Mouse (Mus musculus): ENCODE measurements around the gene Plxnb1.
A peak's percentile ranks its signal among the peaks of the same experiment; 100 is the strongest.

The Plxnb1 gene

DNA sequence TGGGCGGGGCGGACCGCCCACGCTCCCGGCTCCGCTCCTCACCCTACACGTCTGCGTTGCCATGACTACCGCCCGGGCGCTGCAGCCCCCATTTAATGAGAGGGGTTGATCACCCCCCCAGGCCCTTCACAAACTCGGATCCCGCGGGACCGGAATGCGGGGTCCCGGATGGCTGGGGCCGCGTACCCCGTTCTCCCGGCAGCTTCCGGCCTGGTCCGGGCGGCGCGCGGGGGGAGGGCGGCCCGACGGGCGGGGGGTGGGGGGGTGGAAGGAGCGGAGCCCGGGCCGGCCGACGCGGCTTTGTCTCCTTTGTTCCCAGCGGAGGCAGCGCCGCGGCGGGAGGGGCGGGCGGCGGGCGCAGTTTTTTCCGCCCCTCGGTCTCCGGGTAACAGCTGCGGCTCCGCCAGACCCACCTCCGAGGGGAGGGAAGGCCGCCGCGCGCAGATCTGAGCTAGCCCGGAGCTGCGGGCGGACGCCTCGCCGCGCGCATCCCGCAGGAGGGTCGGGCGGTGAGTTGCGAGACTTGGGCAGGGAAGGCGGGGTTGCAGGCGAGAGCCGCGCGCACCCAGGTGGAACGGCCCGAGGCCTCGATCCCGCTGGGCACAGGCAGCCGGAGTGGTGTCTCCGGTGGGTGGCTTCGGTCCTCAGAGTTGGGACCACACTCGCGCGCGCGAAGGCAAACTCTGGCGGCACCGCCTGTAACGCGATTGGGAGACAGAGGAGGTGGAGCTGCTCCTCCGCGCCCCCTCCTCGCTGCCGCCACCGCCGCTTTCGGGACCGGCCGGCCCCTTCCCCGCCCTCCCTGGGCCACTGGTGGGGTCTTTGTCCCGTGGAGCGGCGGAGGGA, at the start of gene Plxnb1:
Gene Plxnb1 (plus strand): TSS at position 253 of the 846 bp plus-strand sequence.
- DNase-seq (ENCODE audit: low read depth, low spot score), result peak; percentile 83

DNA sequence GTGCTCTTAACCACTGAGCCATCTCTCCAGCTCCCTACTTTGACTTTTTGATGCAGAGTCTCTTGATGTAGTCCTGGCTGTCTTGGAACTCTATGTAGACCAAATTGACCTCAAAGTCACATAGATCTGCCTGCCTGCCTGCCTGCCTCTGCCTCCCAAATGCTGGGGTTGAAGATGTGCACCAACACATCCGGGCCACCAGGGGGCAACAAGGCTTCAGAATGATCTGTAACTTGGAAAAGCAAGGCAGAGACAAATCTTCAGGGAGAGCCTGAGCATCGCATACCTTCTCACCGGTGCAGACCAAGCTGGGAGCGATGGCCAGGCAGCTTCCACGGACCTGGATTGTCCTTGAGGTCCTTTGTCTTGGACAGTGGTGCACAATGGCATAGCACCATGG, 48.9 kb upstream of the Plxnb1 start:
- DNase-seq (ENCODE audit: low read depth, low spot score), result peak; percentile 33

DNA sequence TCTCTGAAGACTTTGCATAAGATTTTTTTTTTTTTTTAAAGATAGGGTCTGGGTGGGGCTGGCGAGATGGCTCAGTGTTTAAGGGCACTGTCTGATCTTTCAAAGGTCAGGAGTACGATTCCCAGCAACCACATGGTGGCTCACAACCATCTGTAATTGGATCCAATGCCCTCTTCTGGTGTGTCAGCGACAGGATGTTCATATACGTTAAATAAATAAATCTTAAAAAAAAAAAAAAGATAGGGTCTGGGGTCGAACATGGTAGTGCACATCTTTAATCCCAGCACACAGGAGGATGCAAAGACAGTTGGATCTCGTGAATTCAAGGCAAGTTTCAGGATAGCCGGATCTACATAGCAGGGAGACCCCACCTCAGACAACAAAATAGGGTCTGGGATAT, 45.9 kb upstream of the Plxnb1 start:
- no peak for DNase-seq (ENCODE audit: low read depth, low spot score)

DNA sequence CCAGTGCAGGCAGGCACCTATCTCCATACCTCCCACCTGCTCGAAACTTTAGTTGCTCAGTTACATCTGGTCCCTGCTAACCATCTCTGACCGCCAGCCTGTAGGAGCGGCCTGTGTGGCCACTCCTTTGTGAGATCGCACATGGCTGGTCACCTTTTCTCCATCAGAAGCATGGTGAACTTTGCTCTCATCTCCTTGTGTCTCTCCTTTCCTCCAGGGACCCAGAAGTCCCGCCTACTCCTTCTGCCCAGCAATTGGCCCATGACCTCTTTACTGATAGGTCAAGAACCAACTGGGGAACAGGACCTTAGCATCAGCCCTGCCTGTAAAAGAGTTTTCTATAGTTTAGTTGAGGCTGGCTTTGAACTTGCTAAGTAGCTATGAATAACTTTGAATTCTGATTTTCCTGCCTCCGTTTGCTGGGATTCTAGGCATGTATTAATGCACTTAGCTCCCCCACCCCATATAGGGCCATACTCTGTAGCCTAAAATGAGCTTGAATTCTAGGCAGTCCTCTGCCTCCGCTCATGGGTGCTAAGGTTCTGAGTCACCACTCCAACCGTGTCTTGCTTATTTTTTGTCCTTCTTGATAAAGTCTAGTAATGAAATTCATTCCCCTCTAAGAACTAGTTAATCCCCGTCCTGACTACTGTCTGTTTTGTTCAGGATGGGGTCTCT, 45.1 kb upstream of the Plxnb1 start:
- no peak for DNase-seq (ENCODE audit: low read depth, low spot score)

DNA sequence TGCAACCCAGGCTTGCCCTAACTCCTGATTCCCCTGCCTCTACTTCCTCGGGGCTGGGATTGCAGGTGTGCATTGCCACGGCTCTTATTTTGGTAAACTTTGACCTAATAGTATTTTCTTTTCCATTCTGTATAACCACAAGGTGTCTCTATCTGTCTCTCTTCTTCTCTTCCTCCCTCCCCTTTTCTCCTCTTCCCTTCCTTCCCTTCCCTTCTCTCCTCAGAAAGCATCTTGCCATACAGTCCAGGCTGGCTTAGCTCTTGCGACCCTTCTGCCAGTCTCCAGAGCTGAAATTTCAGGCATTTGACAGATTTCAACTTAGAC, 44.6 kb upstream of the Plxnb1 start:
- no peak for DNase-seq (ENCODE audit: low read depth, low spot score)

DNA sequence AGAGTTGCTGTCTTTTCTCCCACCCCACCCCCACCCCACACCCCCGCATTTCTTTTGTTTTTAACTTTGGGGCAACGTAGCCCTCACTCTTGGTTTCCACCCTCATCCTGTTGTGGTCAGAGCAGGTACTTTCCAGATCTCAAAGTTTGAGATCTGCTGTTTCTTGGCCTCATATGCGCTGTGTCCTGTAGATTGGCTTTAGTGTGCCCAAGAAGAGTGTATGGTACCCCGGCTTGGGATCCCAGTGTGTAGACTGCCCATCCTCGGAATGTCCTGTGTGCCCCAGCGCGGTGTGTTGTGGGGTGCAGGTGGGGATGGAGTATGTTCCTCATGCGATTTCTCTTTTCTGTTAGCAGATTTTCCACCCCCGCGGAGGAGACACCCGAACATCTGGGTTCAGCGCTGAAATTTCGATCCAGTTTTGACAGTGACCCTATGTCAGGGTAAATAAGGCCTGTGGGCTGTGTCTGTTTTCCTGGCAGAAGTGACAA, 44.1 kb upstream of the Plxnb1 start:
- DNase-seq (ENCODE audit: low read depth, low spot score), result no peak

DNA sequence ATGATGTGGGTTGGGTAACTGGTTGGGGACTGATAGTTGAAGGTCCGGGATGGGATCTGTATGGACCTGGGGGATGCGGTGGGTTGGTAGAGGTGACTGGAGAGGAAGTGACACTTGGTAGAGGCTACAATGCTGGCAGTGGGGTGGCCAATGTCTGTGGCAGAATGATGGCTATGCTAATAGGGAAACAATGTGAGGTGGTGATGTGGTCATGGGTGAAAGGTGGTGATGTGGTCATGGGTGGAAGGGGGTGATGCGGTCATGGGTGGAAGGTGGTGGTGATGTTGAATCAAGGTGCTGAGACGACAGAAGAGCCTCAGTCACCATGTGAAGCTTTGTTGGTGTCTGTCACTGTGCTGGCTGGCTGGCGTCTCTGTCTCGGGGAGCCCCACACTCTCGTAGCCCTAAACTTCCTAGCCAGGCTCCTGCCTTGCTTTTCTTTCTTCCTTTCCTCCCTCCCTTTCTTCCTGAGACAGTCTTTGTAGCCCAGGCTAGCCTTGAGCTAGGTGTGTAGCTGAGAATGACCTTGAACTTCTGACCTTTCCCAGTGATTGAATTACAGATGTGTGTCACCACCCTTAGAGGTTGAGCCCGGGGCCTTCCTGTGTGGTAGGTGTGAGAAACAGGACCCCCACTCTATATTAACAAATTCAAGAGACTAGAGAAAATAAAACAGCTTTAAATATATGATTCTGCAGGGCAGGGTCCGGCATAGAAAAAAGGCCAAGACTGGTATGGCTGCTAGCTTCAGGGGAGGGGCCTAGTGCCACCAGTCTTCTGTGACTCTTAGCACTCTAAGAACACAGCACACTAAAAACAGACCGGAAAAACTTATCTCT, 43.3 kb upstream of the Plxnb1 start:
- no peak for DNase-seq (ENCODE audit: low read depth, low spot score)

DNA sequence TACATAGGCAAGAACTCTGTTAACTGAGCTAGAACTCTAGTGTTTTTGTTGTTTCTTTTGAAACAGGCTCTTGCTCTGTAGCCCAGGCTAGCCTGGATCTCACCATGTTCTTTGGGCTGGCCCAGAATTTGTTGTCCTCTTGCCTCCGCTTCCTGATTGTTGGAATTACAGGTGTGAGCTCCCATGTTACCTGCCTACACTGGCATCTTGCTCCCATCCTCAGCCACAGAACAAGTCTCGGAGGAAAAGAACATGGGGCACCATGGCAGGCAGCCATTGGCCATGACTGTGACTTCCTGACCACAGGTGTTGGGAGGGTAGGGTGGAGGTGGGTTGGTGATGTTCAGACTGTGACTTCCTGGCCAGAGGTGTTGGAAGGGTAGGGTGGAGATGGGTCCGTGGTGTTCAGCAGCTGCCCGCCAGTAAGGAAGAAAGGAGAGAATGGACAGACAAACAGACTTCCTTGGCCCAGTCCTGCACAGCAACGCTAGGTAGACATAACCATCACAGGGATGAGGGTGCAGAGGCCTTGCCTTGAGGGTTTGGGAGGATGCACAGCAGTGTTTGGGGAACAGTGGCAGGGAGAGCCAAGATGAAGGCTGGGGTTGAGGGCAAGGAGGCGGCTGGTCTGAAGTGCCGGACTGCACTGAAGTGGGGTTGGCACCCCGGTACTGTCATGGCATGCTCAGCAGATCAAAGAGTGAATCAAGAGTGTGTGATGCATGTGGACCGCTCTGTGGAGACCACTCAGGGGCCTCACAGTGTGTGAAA, 42.5 kb upstream of the Plxnb1 start:
- DNase-seq (ENCODE audit: low read depth, low spot score), result no peak

DNA sequence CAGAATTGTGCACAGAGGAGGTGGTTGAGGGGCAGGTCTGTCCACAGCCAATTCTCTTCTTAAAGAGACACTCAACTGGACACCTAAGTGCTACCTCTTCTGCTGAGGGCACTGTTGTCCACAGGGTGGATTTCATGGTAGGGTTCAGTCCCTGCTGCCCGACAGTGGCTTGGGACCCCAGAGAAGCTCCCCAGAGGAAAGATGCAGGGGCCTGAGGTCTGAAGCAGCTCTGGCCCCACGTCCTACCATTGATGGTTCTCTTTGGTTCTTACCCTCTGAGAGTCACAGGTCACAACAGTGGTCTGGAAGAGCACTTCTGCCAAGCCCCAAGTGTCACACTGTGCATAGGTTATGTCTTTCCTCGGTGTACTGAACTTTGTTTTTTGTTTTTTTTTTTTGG, 41.8 kb upstream of the Plxnb1 start:
- DNase-seq (ENCODE audit: low read depth, low spot score), result no peak

DNA sequence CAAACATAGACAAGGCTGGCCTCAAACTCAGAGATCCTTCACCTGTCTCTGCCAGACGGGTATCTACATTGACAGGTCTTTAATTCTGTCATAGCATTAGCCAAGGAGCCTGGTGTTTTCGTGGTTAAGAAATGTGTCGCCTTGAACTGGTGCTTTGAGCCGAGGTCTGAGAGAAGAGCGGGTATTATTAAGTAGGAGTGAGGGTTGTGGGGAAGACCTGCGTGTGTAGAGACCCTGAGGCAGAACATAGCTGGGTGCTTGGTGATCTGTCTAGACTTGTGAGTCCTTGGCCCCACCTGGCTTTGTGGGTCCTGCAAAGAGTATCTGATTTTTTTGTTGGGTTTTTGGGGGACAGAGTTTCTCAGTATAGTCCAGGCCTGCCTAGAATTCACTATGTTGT, 41.3 kb upstream of the Plxnb1 start:
- no peak for DNase-seq (ENCODE audit: low read depth, low spot score)

DNA sequence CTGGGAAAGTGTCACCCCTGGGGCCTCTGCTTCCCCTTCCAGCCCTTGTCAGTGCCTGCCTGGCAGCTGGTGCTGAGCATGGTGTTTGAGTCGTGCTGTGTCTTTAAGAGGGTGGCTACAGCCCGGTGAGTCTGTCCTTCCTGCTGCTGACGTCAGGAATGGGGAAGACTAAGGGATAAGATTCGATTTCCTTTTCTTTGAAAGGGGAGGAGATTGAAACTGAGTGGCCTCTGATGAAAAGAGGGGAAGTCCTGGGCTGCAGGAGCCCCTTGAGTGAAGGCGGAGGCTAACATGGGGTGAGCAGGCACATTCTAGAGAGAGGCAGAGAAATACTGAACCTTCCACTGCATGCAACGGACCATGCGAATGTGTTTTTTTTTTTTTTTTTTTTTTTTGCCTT, 40.5 kb upstream of the Plxnb1 start:
- DNase-seq (ENCODE audit: low read depth, low spot score), result peak; percentile 55

DNA sequence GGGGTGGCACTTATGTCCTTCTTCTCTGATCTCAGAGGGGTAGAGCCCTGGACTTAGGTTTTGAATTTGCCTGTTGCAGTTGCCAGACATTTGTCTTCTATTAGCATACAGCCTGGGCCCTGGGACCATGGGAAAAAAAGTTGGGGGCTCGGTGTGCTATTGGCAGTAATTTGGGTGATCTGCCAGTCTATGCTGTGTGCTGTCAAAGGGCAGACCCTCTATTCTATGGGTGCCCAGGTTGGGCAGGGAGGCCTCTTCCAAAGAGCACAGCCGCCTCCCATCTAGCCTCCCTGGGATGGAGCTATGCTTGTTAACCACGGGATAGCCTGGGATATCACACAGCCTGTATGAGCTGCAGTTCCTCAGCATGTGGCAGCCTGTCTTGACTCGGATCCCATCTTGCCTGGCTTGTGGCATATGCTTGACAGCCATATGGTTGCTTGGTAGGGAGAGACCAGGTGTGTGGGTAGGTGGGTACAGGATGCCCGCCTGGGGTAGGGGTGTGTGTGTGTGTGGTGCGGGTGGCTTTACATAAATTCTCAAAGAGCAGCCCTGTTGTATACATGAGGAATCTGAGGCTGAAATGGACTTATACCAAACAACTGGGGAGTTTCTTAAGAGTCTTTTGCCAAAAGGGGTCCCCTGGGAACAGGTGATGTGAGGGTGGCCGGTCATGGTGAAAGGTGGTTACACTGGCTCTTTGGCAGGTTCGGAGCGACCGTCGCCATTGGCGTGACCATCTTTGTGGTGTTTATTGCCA, 39.7 kb upstream of the Plxnb1 start:
- DNase-seq (ENCODE audit: low read depth, low spot score), result no peak

DNA sequence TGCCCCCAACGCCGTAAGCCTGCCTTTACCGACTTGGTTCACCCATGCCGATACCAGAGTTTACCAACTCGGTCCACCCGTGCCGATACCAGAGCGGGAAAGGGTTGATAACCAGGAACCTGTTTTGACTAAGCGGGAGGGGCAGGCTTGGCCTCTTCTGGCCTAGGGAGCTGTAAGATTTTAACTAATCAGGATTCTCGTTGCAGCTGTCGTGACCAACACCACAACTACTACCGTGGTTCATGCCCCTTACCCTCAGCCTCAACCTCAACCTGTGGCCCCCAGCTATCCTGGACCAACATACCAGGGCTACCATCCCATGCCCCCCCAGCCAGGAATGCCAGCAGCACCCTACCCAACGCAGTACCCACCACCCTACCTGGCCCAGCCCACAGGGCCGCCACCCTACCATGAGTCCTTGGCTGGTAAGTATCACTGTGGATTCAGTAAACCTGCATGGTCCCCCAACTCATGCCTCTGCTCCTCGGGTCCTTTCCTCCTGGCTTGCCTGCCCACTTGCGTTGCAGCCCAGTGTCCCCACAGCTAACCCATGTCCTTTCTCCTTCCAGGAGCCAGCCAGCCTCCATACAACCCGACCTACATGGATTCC, 39.0 kb upstream of the Plxnb1 start:
- DNase-seq (ENCODE audit: low read depth, low spot score), result no peak

DNA sequence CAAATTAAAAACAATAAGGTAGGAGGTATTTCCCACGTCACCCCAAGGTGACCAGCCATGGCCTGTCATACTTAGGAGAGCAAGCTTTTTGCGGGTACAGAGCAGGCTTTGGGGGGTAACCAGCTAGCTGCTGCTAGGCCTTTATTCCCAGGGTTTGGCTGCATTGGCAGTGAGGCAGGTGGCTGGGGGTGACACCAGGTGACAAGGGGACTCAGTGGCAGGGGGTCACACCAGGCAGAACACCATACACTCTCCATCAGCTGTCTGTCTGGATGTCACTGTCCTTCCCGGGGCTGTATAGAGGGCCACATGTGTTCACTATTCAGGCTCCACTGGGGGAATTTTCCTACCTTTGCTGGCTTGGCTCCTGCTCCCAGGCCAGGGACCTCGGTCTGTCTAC, 38.3 kb upstream of the Plxnb1 start:
- no peak for DNase-seq (ENCODE audit: low read depth, low spot score)

DNA sequence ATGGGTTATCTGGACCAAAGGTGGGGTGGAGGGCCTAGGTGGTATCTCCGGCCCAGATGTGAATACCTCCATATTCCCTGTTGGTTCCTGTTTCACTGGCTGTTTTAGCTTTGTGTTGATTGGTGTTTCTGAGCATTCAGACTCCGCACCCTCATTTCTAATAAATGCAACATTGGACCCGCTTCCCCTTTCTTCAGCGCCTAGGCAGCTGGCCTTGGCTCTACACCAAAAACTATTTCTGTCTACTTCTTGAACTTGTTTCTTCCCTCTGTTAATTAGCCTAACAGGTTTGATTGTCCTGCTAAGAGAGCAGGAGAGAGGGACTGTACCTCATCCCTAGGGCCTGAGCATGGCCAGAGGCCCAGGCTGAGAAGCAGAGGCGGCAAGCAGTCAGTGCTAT, 37.6 kb upstream of the Plxnb1 start:
- DNase-seq (ENCODE audit: low read depth, low spot score), result no peak

DNA sequence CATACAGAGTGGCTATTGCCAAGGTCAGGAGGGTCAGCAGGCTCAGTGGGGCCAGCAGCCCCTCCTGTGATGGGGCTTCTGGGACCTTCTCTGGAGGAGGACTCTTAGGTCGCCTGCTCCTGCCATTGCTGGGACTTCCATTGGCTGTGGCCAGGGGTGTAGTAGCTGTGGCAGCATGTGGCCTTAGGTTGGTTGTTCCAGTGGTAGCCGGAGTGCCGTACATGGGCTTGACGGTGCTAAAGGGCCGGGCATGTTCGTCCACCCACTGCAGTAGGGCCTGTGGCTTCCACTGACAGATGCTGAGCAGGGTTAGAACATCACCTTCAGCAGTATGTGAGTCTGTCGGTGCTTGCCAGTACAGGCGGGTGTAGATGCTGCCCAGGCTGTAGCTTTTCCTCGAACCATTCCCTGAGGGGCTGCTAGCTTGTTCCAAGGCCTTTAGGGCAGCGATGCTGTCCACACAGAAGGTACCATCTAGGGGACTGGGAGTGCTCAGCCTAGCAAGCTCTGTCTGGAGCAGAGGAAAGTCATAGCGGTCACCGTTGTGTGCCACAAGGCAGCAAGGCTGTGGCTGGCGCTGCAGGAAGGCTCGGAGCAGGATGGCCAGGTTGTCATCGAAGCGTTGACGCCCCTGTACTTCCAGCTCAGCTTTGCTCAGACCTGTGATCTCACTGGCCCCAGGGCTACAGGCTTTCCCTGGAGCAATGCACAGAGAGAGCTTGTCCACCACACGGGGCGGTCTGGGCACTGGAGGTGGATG, 37.0 kb upstream of the Plxnb1 start:
- DNase-seq (ENCODE audit: low read depth, low spot score), result no peak

DNA sequence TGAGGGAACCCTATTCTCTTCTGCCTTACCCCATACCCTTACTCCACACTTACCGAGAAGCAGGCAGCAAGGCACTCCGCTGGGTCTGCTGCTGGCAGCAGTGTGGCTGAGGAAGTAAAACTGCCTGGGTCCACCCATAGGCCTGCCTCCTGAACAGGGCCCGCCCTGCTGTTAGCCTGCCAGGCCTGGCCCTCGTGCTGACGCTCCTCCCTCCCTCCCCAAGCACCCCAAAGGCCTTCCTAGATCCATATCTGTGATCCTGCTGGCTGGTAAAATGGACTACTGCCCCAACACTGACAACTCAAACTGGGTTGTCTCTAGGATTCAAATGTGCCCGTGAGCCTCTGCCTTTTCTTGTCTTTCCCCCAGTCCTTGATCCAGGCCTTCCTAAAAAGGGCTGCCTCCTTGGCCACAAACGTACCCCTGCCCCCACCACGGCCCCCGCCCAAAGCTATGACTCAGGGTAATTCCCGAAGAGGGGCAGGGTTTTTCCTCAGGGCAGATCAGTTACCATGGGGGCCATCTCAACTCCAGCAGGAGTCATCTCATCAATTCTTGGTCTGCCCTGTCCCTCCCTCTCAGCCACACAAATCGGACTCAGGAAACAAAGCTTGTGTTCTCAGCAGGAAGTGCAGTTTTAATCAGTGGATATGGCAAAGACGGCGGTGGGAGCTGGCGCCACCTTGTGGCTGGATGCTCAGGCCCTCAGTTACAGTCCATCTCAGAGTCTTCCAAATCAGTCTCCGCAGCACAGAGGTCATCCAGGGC, 35.9 kb upstream of the Plxnb1 start, which contains the start of gene Trex1:
Gene Trex1 (minus strand): TSS at position 599 of the 768 bp plus-strand sequence.
- DNase-seq (ENCODE audit: low read depth, low spot score), result peak; percentile 85

DNA sequence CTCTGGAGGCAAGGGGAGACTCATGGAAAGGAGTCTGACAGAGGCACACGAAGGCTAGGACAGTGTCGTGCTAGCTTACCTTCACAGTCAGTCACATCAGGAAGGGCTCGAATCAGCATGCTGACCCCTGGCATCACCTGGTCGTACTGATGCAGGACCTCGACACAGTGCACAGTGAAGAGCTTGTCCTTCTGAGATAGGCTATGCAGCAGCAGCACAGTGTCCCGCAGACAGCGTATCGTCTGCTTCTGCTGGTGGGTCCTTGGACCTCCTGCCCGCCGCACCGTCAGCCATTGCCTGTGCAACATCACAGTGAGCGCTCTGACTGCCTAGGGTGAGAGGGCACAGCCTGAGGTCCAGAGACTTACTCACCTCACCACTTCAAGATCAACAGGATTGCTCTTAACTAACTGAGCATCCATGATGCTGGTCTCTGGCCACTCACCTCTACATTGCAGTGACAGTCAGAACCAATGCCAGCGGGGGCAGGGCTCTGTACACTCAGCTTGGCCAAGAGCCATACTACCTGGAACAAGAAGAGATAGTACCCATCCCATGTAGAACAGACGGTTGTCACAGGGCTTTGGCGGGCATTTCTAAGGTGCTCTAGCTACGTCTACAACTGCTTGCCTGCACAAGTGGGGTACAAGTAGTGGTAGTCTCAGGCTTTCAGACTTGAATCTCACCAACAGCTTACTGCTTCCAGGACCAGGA, 34.8 kb upstream of the Plxnb1 start:
- no peak for DNase-seq (ENCODE audit: low read depth, low spot score)
